Comparison of ENCODE assay signal across 14 mouse cellular contexts in the genomic region with DNA sequence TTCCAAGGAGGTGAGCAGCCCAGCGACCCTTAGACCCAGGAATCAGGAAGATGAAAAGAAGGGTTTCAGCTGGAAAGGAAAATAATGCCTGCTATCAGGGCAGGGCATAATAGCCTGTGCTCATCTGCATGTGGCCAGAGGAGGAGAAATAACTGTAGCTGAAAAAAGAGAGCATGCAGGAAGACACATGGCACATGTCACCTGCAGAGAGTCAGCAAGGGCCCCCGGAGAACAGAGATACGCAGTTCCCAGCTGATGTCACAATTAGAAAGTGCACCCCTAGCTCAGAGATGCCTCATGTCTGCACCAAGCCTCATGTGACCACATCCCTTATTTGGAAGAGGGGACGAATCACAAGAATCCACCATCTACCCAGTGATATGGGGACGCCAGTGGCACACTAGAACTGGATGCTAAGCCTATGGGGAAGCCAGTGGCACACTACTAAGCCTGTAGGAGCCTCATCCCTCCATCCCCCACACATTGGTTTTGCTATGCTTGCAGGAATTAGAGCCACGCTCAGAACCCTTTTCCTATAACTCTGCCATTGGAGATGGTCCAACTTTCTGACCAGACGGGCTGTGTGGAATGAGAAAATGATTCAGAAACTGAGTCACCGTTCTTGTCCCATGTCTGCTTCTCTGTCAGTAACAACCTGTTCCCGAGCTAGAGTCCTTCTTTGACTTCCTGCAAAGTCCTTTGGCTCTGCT. TPM values are rescaled to one million over a fixed set of nuclear protein-coding genes. Genes with fewer than 3 reads are reported as not detected.
DNase-seq lines count a peak whose midpoint lies in the region; ATAC-seq and TF ChIP-seq lines count a peak whose summit lies in the region.
"Had no signal": no experiment of that assay in that cellular context is flagged by ENCODE, and none has a peak within 500 bp of the region (broad histone marks: within the 10 kb centered on the region; RNA-seq: fewer than 3 reads in every experiment).

No protein-coding gene starts in this region.

- in situ Hi-C loops in CH12.LX (cut with MboI; ENCODE audit: low pct_ligation_motif_present, low pct_unique_long_range_greater_than_20kb, low sequenced_read_pairs): no loop called here

- H3K4me2 ChIP-seq in lung, embryonic 14.5 days: no peak overlapping the region
- peak overlapping the region; percentile 62 for H3K4me2 ChIP-seq in CH12.LX (ENCODE audit: insufficient read depth, low read depth, poor library complexity, severe bottlenecking)
- H3K4me2 ChIP-seq: embryonic facial prominence, embryonic 15.5 days; liver, embryonic 15.5 days; midbrain, embryonic 11.5 days; neural tube, embryonic 12.5 days had no signal

- no peak overlapping the region for H3K4me3 ChIP-seq in lung, embryonic 14.5 days (ENCODE audit: low read depth, low read length)
- no peak overlapping the region for H3K4me3 ChIP-seq in lung, adult 2 months (replicated peaks; ENCODE audit: extremely low read depth, low read depth, low read length)
- no peak overlapping the region for H3K4me3 ChIP-seq in CH12.LX (replicated peaks in 1 of 3; ENCODE audit: low read depth in 2 of 3, low read length in 2 of 3, poor library complexity in 1 of 3)
- H3K4me3 ChIP-seq in macrophage (ENCODE audit: inconsistent target): no peak overlapping the region
- no peak overlapping the region for H3K4me3 ChIP-seq in layer of hippocampus, adult 2 months
- H3K4me3 ChIP-seq: embryonic facial prominence, embryonic 15.5 days; liver, embryonic 15.5 days; neural tube, embryonic 12.5 days had no signal

- no peak for TF ChIP-seq RAD21 in CH12.LX (IDR thresholded peaks at IDR 0.05; ENCODE audit: low read depth, low read length)

- TF ChIP-seq CTCF in lung, embryonic 14.5 days (IDR thresholded peaks at IDR 0.05; ENCODE audit: low read depth): no peak
- TF ChIP-seq CTCF in lung, adult 2 months (IDR thresholded peaks at IDR 0.05; ENCODE audit: insufficient read depth, low read length): no peak
- TF ChIP-seq CTCF in CH12.LX (conservative IDR thresholded peaks at IDR 0.05 in 1 of 2, IDR thresholded peaks at IDR 0.05 in 1 of 2; ENCODE audit: low read depth in 2 of 2, low read length in 2 of 2): no peak
- no peak for TF ChIP-seq CTCF in layer of hippocampus, adult 2 months (conservative IDR thresholded peaks at IDR 0.05)

- TF ChIP-seq POLR2A in lung, adult 2 months (IDR thresholded peaks at IDR 0.05; ENCODE audit: borderline replicate concordance, extremely low read depth, low read depth, low read length): no peak
- no peak for TF ChIP-seq POLR2A in CH12.LX (IDR thresholded peaks at IDR 0.05; ENCODE audit: low read depth, low read length)

- H3K27ac ChIP-seq in lung, embryonic 14.5 days (ENCODE audit: low read depth): no peak overlapping the region
- no peak overlapping the region for H3K27ac ChIP-seq in CH12.LX (ENCODE audit: insufficient read depth, low read depth)
- peak overlapping the region; percentile 51 for H3K27ac ChIP-seq in macrophage
- H3K27ac ChIP-seq in layer of hippocampus, adult 2 months: no peak overlapping the region
- H3K27ac ChIP-seq: embryonic facial prominence, embryonic 15.5 days; liver, embryonic 15.5 days; neural tube, embryonic 12.5 days had no signal

- no peaks in the 10 kb centered on the region for H3K27me3 ChIP-seq in lung, embryonic 14.5 days (ENCODE audit: insufficient read depth, low read length)
- H3K27me3 ChIP-seq in CH12.LX (replicated peaks): peaks cover 25% of the 10 kb centered on the region
- H3K27me3 ChIP-seq: embryonic facial prominence, embryonic 15.5 days; liver, embryonic 15.5 days; neural tube, embryonic 12.5 days had no signal

- DNase-seq in heart, adult 11 months: peak; percentile 91
- DNase-seq in heart, adult 9 months (ENCODE audit: low spot score in 2 of 2): no peak
- peak; percentile 64 for DNase-seq in lung, embryonic 14.5 days
- no peak for DNase-seq in lung, adult 2 months
- DNase-seq in CH12.LX (ENCODE audit: extremely low read depth): no peak
- no peak for DNase-seq in layer of hippocampus, adult 2 months (ENCODE audit: low spot score in 2 of 2)
- no peak for DNase-seq in kidney, postnatal 14 days
- DNase-seq: cerebellum, postnatal 25 days; kidney, adult 11 months had no signal

- no peak for TF ChIP-seq EP300 in CH12.LX (IDR thresholded peaks at IDR 0.05; ENCODE audit: low read length)

- H3K9ac ChIP-seq in lung, embryonic 14.5 days: no peak overlapping the region
- no peak overlapping the region for H3K9ac ChIP-seq in CH12.LX (ENCODE audit: insufficient read depth, low read depth)
- H3K9ac ChIP-seq: embryonic facial prominence, embryonic 15.5 days; liver, embryonic 15.5 days; neural tube, embryonic 12.5 days had no signal

- H3K79me2 ChIP-seq in CH12.LX (replicated peaks; ENCODE audit: control insufficient read depth, extremely low read depth, insufficient read depth, poor library complexity, severe bottlenecking) (no peaks in the 10 kb centered on the region), macrophage (ENCODE audit: inconsistent target) (no peaks in the 10 kb centered on the region)

- no peaks in the 10 kb centered on the region for H3K9me3 ChIP-seq in lung, embryonic 14.5 days (ENCODE audit: low read depth, low read length)
- peaks cover 6% of the 10 kb centered on the region for H3K9me3 ChIP-seq in CH12.LX (replicated peaks; ENCODE audit: low read length)
- H3K9me3 ChIP-seq: embryonic facial prominence, embryonic 15.5 days; liver, embryonic 15.5 days; neural tube, embryonic 12.5 days had no signal

- ATAC-seq in lung, embryonic 14.5 days (ENCODE audit: insufficient read depth): no peak

- H3K4me1 ChIP-seq in lung, embryonic 14.5 days (ENCODE audit: insufficient read depth): peaks cover 3% of the 10 kb centered on the region
- peaks cover 3% of the 10 kb centered on the region for H3K4me1 ChIP-seq in lung, adult 2 months (ENCODE audit: control insufficient read depth, insufficient read depth, low read length)
- peaks cover 10 to 24% of the 10 kb centered on the region in 2 experiments for H3K4me1 ChIP-seq in CH12.LX (ENCODE audit: control insufficient read depth in 1 of 2, insufficient read depth in 2 of 2)
- H3K4me1 ChIP-seq: neural tube, embryonic 12.5 days had no signal

- dilution Hi-C loops in CH12.LX (cut with MboI; ENCODE audit: extremely low pct_ligation_motif_present, extremely low pct_unique_long_range_greater_than_20kb, low sequenced_read_pairs): no loop called here

- WGBS in lung, embryonic 14.5 days: 47% methylated on average over 9 of the region's 9 CpGs
- 66% methylated on average over 9 of the region's 9 CpGs for WGBS in lung, adult 2 months
- WGBS in macrophage (ENCODE audit: missing documents): 34% methylated on average over 9 of the region's 9 CpGs

- no peaks in the 10 kb centered on the region for H3K36me3 ChIP-seq in lung, embryonic 14.5 days (ENCODE audit: insufficient read depth)
- H3K36me3 ChIP-seq in CH12.LX (replicated peaks in 1 of 2; ENCODE audit: control insufficient read depth in 1 of 2, insufficient read depth in 1 of 2, low read length in 1 of 2) (no peaks in the 10 kb centered on the region), macrophage (ENCODE audit: inconsistent target) (no peaks in the 10 kb centered on the region)
- H3K36me3 ChIP-seq: embryonic facial prominence, embryonic 15.5 days; liver, embryonic 15.5 days; neural tube, embryonic 12.5 days had no signal

TF ChIP-seq in CH12.LX, 34 proteins besides CTCF, POLR2A, EP300 and RAD21:
- TF ChIP-seq TCF12 (IDR thresholded peaks at IDR 0.05; ENCODE audit: low read depth, low read length) (no peak), KAT2A (IDR thresholded peaks at IDR 0.05; ENCODE audit: insufficient replicate concordance, low read length) (no peak), ZNF384 (IDR thresholded peaks at IDR 0.05; ENCODE audit: low read depth, low read length) (no peak), NELFE (IDR thresholded peaks at IDR 0.05; ENCODE audit: low read depth, low read length) (no peak), MAX (IDR thresholded peaks at IDR 0.05; ENCODE audit: low read length) (no peak), MAFK (IDR thresholded peaks at IDR 0.05; ENCODE audit: insufficient replicate concordance, low read length) (no peak), ETS1 (conservative IDR thresholded peaks at IDR 0.05; ENCODE audit: low read depth, low read length) (peak; percentile 69), POLR2AphosphoS2 (IDR thresholded peaks at IDR 0.05; ENCODE audit: low read depth, low read length) (no peak), MXI1 (IDR thresholded peaks at IDR 0.05; ENCODE audit: low read depth, low read length) (no peak), CHD1 (IDR thresholded peaks at IDR 0.05; ENCODE audit: low read depth, low read length) (no peak), JUND (conservative IDR thresholded peaks at IDR 0.05; ENCODE audit: low read depth, low read length) (no peak), CHD2 (IDR thresholded peaks at IDR 0.05; ENCODE audit: low read length) (no peak), ELF1 (IDR thresholded peaks at IDR 0.05; ENCODE audit: low read depth, low read length) (no peak), MAZ (IDR thresholded peaks at IDR 0.05; ENCODE audit: low read depth, low read length) (no peak), BHLHE40 (IDR thresholded peaks at IDR 0.05; ENCODE audit: low read depth, low read length) (peak; percentile 88), RCOR1 (conservative IDR thresholded peaks at IDR 0.05; ENCODE audit: low read depth, low read length) (no peak)
TF ChIP-seq in CH12.LX: peak in this region for 2.

RNA-seq across cellular contexts. Expression of gene Tgm2, which starts 21.4 kb away (rescaled TPM):
- polyA plus RNA-seq in lung, embryonic 14.5 days (2014; fragmentation: Nextera tagmentation; extraction: Ambion mirVana): 40.8 and 41.7 TPM in 2 replicates
- 285 and 297 TPM in 2 replicates for polyA plus RNA-seq in lung, adult 2 months (2012; rRNA removed)
- total RNA-seq in CH12.LX (2012; rRNA removed): 0.04 and 0.08 TPM in 2 replicates
- total RNA-seq in CH12.LX (2014; rRNA removed): 0.09 and 0.50 TPM in 2 replicates
- 0.21 and 0.72 TPM in 2 replicates for polyA plus RNA-seq in CH12.LX (2012; ENCODE audit: insufficient read length, low read depth)
- total RNA-seq in macrophage (2018; cell fraction: chromatin; rRNA removed): 100 to 1,000 TPM in 16 of 26 experiments, 10 to 100 TPM in 10; 13.2 to 775 (median 263) TPM
- 100 to 1,000 TPM in 15 of 26 experiments, 10 to 100 TPM in 11; 40.0 to 448 (median 113) TPM for total RNA-seq in macrophage (2018; cell fraction: cytosol; rRNA removed)
- total RNA-seq in macrophage (2018; cell fraction: nucleus; rRNA removed): 100 to 1,000 TPM in 20 of 26 experiments, 10 to 100 TPM in 6; 31.5 to 764 (median 230) TPM
- polyA plus RNA-seq in macrophage (2018): 98.8 to 168 TPM (median 120 TPM) in 3 replicates
- 10 to 100 TPM in 1 of 2 experiments, 1 to 10 TPM in 1; 9.8 to 14.0 TPM for total RNA-seq in layer of hippocampus, adult 2 months (2021)

Comparison
In these comparisons a context has a peak if more than half of its experiments do, and no peak if none do; other contexts are left out.
1. DNase-seq: peak in heart, adult 11 months (single experiment) and lung, embryonic 14.5 days (single experiment); none in heart, adult 9 months (0 of 2), lung, adult 2 months (single experiment), CH12.LX (single experiment), layer of hippocampus, adult 2 months (0 of 2) and kidney, postnatal 14 days (single experiment).
2. RNA of gene Tgm2, which starts 21.4 kb away (polyA plus RNA-seq): 285 to 297 TPM in lung, adult 2 months, 98.8 to 168 TPM in macrophage and 40.8 to 41.7 TPM in lung, embryonic 14.5 days; 0.21 to 0.72 TPM in CH12.LX; every median in the first group is over 10 times any median in the second.